Mouse (Mus musculus) heart, adult 8-10 months (tissue): ENCODE data around the gene Crhr2. TPM values are rescaled to one million over a fixed set of nuclear protein-coding genes. Genes with fewer than 3 reads are reported as not detected.

Experiments used
- DNase-seq: peaks from one replicate; pipeline ENCODE4 v3.0.0; 2022; ENCODE audit warnings: low spot score
- total RNA-seq, 4 experiments: library from RNA; stranded (reverse); gene quantifications; 2 replicates each; pipeline ENCODE4 v1.2.4; 2022

Gene Crhr2
- 10 to 100 TPM; 20.4 to 30.3 (median 22.6) TPM for total RNA-seq

GRCm38 (mm10) chr6:55132794-55133193 lies at the start of gene Crhr2:
Gene Crhr2, minus strand, starts transcription at chr6:55133016.
- DNase-seq: peak; percentile 24

GRCm38 (mm10) chr6:55179560-55179959 lies 46.7 kb upstream of the Crhr2 start:
- DNase-seq: no peak

- no peak for DNase-seq
Measured at GRCm38 (mm10) chr6:55177060-55177732, 44.4 kb upstream of the Crhr2 start.

- no peak for DNase-seq
Measured at GRCm38 (mm10) chr6:55175892-55176291, 43.1 kb upstream of the Crhr2 start.

GRCm38 (mm10) chr6:55175456-55175855 lies 42.6 kb upstream of the Crhr2 start:
- DNase-seq: no peak

- DNase-seq: no peak
Measured at GRCm38 (mm10) chr6:55174741-55175181, 41.9 kb upstream of the Crhr2 start, which contains the start of gene Inmt. Gene Inmt, minus strand, starts transcription at chr6:55175043.

GRCm38 (mm10) chr6:55173941-55174349 lies 41.1 kb upstream of the Crhr2 start:
- DNase-seq: no peak

GRCm38 (mm10) chr6:55173171-55173570 lies 40.4 kb upstream of the Crhr2 start:
- DNase-seq: no peak

- DNase-seq: no peak
Measured at GRCm38 (mm10) chr6:55171638-55172037, 38.8 kb upstream of the Crhr2 start.

- DNase-seq: no peak
Measured at GRCm38 (mm10) chr6:55169818-55170217, 37.0 kb upstream of the Crhr2 start.

- peak; percentile 77 for DNase-seq
Measured at GRCm38 (mm10) chr6:55166777-55167463, 34.1 kb upstream of the Crhr2 start.

GRCm38 (mm10) chr6:55163046-55163584 lies 30.3 kb upstream of the Crhr2 start:
- DNase-seq: no peak

- DNase-seq: no peak
Measured at GRCm38 (mm10) chr6:55161311-55161761, 28.5 kb upstream of the Crhr2 start.

GRCm38 (mm10) chr6:55159256-55159655 lies 26.4 kb upstream of the Crhr2 start:
- DNase-seq: no peak

- no peak for DNase-seq
Measured at GRCm38 (mm10) chr6:55152226-55152625, 19.4 kb upstream of the Crhr2 start.

- DNase-seq: no peak
Measured at GRCm38 (mm10) chr6:55146138-55146537, 13.3 kb upstream of the Crhr2 start.

- peak; percentile 50 for DNase-seq
Measured at GRCm38 (mm10) chr6:55145285-55145684, 12.5 kb upstream of the Crhr2 start.

GRCm38 (mm10) chr6:55138343-55138742 lies 5.5 kb upstream of the Crhr2 start:
- DNase-seq: peak; percentile 38

- no peak for DNase-seq
Measured at GRCm38 (mm10) chr6:55133425-55133824, 609 bp upstream of the Crhr2 start.

- no peak for DNase-seq
Measured at GRCm38 (mm10) chr6:55131301-55131700, 1.5 kb downstream of the Crhr2 start.

GRCm38 (mm10) chr6:55130631-55131030 lies 2.2 kb downstream of the Crhr2 start:
- DNase-seq: peak; percentile 24

- DNase-seq: no peak
Measured at GRCm38 (mm10) chr6:55128391-55128790, 4.4 kb downstream of the Crhr2 start.

- no peak for DNase-seq
Measured at GRCm38 (mm10) chr6:55126576-55126975, 6.2 kb downstream of the Crhr2 start.
